Mouse (Mus musculus) lung, postnatal 0 days (tissue): ENCODE results near the gene Wrb.

Source experiments
- CTCF ChIP-seq: IDR thresholded peaks from 2 replicates; pipeline ENCODE4 v1.5.1; 2016; ENCODE audit warnings: antibody characterized with exemption, mild to moderate bottlenecking
- EP300 ChIP-seq: IDR thresholded peaks from 2 replicates; pipeline ENCODE4 v1.6.1; 2016; ENCODE audit warnings: antibody characterized with exemption, mild to moderate bottlenecking, control low read depth

- TF ChIP-seq CTCF, result no peak
- no peak for TF ChIP-seq EP300
Measured at GRCm38 (mm10) chr16:96158511-96159080, 13.4 kb downstream of the Wrb start.
